ENCODE assay signal across 21 mouse cellular contexts in genomic region chr9:69511881-69512590, GRCm38 (mm10).
"Had no signal": no experiment of that assay in that cellular context is flagged by ENCODE, and none has a peak within 500 bp of the region (broad histone marks: within the 10 kb centered on the region; RNA-seq: fewer than 3 reads in every experiment).

No protein-coding gene starts in this region.

- H3K9me3 ChIP-seq: limb, embryonic 10.5 days; limb, embryonic 13.5 days; liver, embryonic 12.5 days; liver, embryonic 15.5 days; lung, embryonic 15.5 days; neural tube, embryonic 12.5 days; neural tube, embryonic 15.5 days had no signal

- ATAC-seq: intestine, embryonic 16.5 days; liver, embryonic 12.5 days had no signal

- H3K4me1 ChIP-seq: liver, embryonic 12.5 days; liver, embryonic 15.5 days; megakaryocyte, embryonic 14.5 days had no signal

- H3K36me3 ChIP-seq: limb, embryonic 10.5 days; limb, embryonic 13.5 days; liver, embryonic 12.5 days; liver, embryonic 15.5 days; lung, embryonic 15.5 days; neural tube, embryonic 12.5 days; neural tube, embryonic 15.5 days had no signal

- H3K9ac ChIP-seq: limb, embryonic 13.5 days; liver, embryonic 12.5 days; liver, embryonic 15.5 days; lung, embryonic 15.5 days; neural tube, embryonic 12.5 days; neural tube, embryonic 15.5 days had no signal

- H3K4me2 ChIP-seq: limb, embryonic 13.5 days; liver, embryonic 12.5 days; liver, embryonic 15.5 days; lung, embryonic 15.5 days; neural tube, embryonic 12.5 days; neural tube, embryonic 15.5 days had no signal

- H3K4me3 ChIP-seq: limb, embryonic 10.5 days; limb, embryonic 13.5 days; liver, embryonic 12.5 days; liver, embryonic 15.5 days; lung, embryonic 15.5 days; megakaryocyte, embryonic 14.5 days; neural tube, embryonic 12.5 days; neural tube, embryonic 15.5 days had no signal

- H3K27ac ChIP-seq: limb, embryonic 10.5 days; limb, embryonic 13.5 days; liver, embryonic 12.5 days; liver, embryonic 15.5 days; lung, embryonic 15.5 days; neural tube, embryonic 12.5 days; neural tube, embryonic 15.5 days had no signal

- DNase-seq: kidney, adult 18-20 months; kidney, adult 9 months; kidney, postnatal 14 days; kidney, postnatal 4 days; liver; lung, adult 18-20 months; lung, postnatal 10 days; lung, postnatal 36 days; right cerebral cortex, postnatal 25 days; spleen, adult 18-20 months; thymus, adult 18-20 months; thymus, postnatal 36 days had no signal
